Mouse (Mus musculus) frontal cortex, adult (tissue): ENCODE measurements around the gene Il5.
"Not testable (repeated sequence)": the region's sequence is repeated elsewhere in the genome, so short reads cannot be mapped to it uniquely, and the experiment has no call there.

Experiments used
- ATAC-seq: cut with Nextera tagmentation; 2 replicates; pipeline ENCODE4 v1.9.2; 2017; ENCODE audit warnings: mild to moderate bottlenecking, moderate library complexity, mixed read lengths; ENCODE audit not compliant: low TSS enrichment

The Il5 gene

GRCm38 (mm10) chr11:53742353-53742752 is 21.8 kb downstream of the Il5 start:
- ATAC-seq: no peak

DNA sequence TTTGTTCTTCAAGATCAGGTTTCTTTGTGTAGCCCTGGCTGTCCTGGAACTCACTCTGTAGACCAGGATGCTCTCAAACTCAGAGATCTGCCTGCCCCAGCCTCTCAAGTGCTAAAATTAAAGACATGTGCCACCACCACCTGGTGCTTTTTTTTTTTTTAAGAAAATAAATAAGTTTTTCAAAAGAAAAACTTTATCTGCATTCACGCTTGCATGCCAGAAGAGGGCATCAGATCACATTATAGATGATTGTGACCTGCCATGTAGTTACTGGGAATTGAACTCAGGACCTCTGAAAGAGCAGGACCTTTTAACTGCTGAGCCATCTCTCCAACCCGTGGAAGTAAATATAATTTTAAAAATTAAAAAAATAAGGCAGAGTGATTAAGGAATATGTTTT is 24.7 kb downstream of the Il5 start:
- no peak for ATAC-seq

DNA sequence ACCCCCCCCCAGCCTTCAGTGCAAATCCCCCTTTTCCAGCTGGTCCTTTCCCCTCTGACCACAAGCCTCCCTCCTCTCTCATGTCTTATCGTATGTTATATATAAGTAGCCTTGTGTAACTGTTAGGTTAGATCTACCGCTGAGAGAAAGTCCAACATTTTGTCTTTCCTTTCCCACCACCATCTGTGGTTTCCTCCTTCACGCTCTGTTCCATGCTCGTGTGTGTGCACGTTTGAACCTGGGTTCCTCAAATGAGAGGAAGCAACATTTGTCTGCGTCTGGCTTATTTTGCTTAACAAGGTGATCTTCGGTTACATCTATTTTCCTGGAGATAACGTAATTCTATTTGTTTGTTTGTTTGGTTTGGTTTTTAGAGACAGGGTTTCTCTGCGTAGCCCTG is 27.4 kb downstream of the Il5 start:
- ATAC-seq: no peak

- no peak for ATAC-seq
Observed at GRCm38 (mm10) chr11:53748614-53749013, 28.0 kb downstream of the Il5 start.

GRCm38 (mm10) chr11:53749306-53749705 is 28.7 kb downstream of the Il5 start:
- no peak for ATAC-seq

- ATAC-seq: no peak
Observed at GRCm38 (mm10) chr11:53749716-53750352, 29.2 kb downstream of the Il5 start.

- no peak for ATAC-seq
Observed at GRCm38 (mm10) chr11:53755011-53755595, 34.5 kb downstream of the Il5 start.

- ATAC-seq: no peak
Observed at GRCm38 (mm10) chr11:53757612-53758011, 37.0 kb downstream of the Il5 start.

GRCm38 (mm10) chr11:53758033-53758432 is 37.4 kb downstream of the Il5 start:
- ATAC-seq: not testable (repeated sequence)

- ATAC-seq: no peak
Observed at GRCm38 (mm10) chr11:53758791-53759351, 38.3 kb downstream of the Il5 start.

- ATAC-seq: no peak
Observed at GRCm38 (mm10) chr11:53759545-53760406, 39.2 kb downstream of the Il5 start.

- ATAC-seq: no peak
Observed at GRCm38 (mm10) chr11:53761284-53761683, 40.7 kb downstream of the Il5 start.

DNA sequence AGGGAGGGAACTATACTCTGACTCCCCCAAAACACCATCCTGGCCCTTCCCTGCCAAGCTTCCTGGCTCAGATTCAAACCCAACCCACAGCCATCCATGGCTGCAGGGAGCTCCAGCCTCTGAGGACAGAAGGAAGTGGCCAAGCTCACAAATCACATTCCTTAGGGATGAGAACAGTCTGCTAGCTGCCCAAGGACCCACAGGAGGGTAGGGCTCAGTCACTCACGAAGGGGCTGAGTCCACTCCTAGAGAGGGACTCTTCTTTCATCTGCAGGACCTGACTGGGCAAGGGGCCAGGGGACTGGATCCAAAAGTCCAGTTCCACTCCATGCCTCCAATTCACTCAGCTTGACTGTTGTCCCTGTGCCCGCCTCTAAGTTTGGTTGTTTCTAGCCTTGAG is 41.2 kb downstream of the Il5 start:
- ATAC-seq: no peak

DNA sequence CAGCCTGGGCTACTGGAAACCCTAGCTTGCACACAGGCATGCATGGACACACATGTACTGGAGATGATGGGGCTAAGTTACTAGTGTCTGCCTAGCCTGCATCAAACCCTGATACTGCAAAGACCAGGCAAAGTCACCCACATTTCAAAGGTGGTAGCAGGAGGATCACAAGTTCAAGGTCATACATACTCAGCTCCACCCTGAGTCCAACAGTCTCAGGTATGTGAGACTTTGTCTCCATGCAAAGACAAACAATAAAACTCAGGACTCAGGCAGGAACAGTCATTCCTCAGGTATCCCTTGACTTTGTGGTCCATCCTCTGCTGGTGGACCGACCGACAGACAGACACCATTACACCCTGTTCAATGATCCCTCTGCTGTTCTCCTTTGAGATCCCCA is 41.8 kb downstream of the Il5 start:
- no peak for ATAC-seq

DNA sequence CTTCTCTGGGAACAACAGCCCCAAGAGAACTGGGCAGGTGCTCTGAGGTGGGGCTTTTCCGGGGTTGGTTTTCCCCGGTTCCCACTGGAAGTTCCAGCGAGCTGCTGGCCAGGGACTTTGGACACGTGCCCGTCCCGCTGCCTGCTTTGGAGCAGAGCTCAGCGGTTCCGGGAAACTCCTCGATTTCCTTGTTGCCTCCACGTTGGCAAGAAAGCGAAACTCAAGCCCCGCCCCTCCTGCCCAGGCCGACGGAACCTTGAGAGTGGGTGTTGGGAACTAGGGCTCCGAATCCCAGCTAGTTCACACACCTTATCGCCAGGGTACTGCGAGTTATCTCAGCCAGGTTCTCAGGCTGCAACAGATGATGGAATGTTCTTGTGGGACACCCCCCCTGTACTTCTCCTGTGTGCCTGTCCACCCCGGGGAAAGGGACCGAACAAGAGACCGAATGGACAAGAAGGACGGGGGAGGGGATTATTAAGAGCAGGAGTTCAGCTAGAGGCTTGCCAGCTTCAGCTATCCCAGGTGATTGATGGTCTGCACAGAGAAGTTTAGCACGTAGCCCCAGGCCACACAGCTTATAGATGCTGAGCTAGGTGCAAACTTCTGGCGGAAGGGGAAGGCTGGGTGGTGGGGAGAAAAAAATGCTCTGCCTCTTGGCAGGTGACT is 42.4 kb downstream of the Il5 start:
- no peak for ATAC-seq

- peak; percentile 76 for ATAC-seq
Observed at GRCm38 (mm10) chr11:53763496-53764140, 43.0 kb downstream of the Il5 start.

GRCm38 (mm10) chr11:53764581-53764980 is 44.0 kb downstream of the Il5 start:
- no peak for ATAC-seq

GRCm38 (mm10) chr11:53768422-53769184 is 48.0 kb downstream of the Il5 start:
- ATAC-seq: no peak

DNA sequence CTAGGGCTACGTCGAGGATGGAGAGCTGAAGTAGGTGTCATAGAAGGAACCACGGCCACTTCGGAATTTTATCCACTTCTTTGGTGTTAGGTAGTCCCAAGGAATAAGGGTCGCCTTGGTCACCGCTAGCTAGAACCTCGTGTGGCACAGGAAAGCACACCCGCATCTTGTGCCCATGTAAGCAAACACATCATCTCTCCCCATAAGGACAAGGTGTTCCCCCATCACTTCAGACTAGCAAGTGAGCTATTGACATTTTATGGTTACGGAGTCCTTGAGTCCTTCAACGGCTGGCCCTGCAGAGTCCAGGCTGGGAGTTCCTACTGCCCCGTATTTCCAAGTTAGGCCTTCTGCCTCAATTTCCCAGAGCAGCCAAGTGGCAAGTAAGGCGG is 48.6 kb downstream of the Il5 start:
- ATAC-seq: no peak

DNA sequence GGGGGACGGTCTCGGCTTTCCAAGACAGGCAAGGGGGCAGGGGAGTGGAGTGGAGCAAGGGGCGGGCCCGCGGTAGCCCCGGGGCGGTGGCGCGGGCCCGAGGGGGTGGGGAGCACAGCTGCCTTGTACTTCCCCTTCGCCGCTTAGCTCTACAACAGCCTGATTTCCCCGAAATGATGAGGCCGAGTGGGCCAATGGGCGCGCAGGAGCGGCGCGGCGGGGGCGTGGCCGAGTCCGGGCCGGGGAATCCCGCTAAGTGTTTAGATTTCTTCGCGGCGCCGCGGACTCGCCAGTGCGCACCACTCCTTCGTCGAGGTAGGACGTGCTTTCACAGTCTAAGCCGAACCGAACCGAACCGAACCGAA is 49.1 kb downstream of the Il5 start, which contains the start of gene Irf1:
Irf1 (plus strand) TSS at position 255 of the 365 bp plus-strand sequence.
- ATAC-seq: peak; percentile 88
